Mouse (Mus musculus) embryonic facial prominence, embryonic 12.5 days (tissue): Measurements from ENCODE around the gene Gpr179. TPM values are rescaled to one million over a fixed set of nuclear protein-coding genes. Genes with fewer than 3 reads are reported as not detected.
A peak's percentile ranks its signal among the peaks of the same experiment; 100 is the strongest.

ENCODE experiments used
- ATAC-seq: fragments of 200-750 bp; cut with Nextera tagmentation; 2 replicates; pipeline ENCODE4 v1.8.0; 2017; ENCODE audit not compliant: insufficient number of reproducible peaks, insufficient read depth, low FRiP score, low TSS enrichment
- H3K27ac ChIP-seq: fragments of 300-500 bp; sonication (generic); 2 replicates; pipeline ENCODE4 v1.5.1; 2016; ENCODE audit warnings: mild to moderate bottlenecking
- H3K27me3 ChIP-seq: fragments of 300-500 bp; sonication (generic); 2 replicates; pipeline ENCODE4 v1.6.1; 2016; ENCODE audit warnings: mild to moderate bottlenecking, moderate library complexity
- H3K36me3 ChIP-seq: fragments of 300-500 bp; sonication (generic); 2 replicates; pipeline ENCODE4 v1.6.1; 2016; ENCODE audit warnings: mild to moderate bottlenecking
- H3K4me1 ChIP-seq: fragments of 300-500 bp; sonication (generic); 2 replicates; pipeline ENCODE4 v1.6.1; 2016
- H3K4me2 ChIP-seq: fragments of 300-500 bp; sonication (generic); replicated peaks from 2 replicates; pipeline ENCODE4 v1.6.1; 2016; ENCODE audit warnings: mild to moderate bottlenecking, moderate library complexity
- H3K4me3 ChIP-seq: fragments of 300-500 bp; sonication (generic); 2 replicates; pipeline ENCODE4 v1.5.1; 2016; ENCODE audit warnings: mild to moderate bottlenecking
- H3K9ac ChIP-seq: fragments of 300-500 bp; sonication (generic); 2 replicates; pipeline ENCODE4 v1.6.1; 2016; ENCODE audit warnings: mild to moderate bottlenecking, moderate library complexity
- H3K9me3 ChIP-seq: fragments of 300-500 bp; sonication (generic); 2 replicates; pipeline ENCODE4 v1.6.1; 2016; ENCODE audit warnings: mild to moderate bottlenecking, moderate library complexity
- WGBS: fragments of 180-500 bp; shearing (Covaris S2); methylation state at CpG from one replicate; pipeline ENCODE4 v1.1.7; 2016; 5-methylcytosine and 5-hydroxymethylcytosine counted together
- polyA plus RNA-seq: library from polyadenylated mRNA; unstranded; fragments of >200 nt; fragmentation: Nextera tagmentation; extraction: Ambion mirVana; gene quantifications from 2 replicates; pipeline ENCODE4 v1.2.1, GENCODE M21; 2016

The Gpr179 gene
- polyA plus RNA-seq, 1 experiment from 2014 or later = 0.15 TPM

GRCm38 (mm10) chr11:97352935-97353597 lies 1.2 kb upstream of the Gpr179 start:
- Histone ChIP-seq H3K9me3 (no peaks in the 10 kb centered on the region), H3K9ac (no peak overlapping the region), H3K36me3 (no peaks in the 10 kb centered on the region), H3K4me2 (no peak overlapping the region), H3K27me3 (no peaks in the 10 kb centered on the region; the same call in 1 of the 2 replicates), H3K27ac (no peak overlapping the region), H3K4me1 (peaks cover 7% of the 10 kb centered on the region), H3K4me3 (no peak overlapping the region)
- no peak for ATAC-seq
- 49% methylated on average over 4 of the region's 4 CpGs for WGBS

- WGBS = 17% methylated on average over 2 of the region's 2 CpGs
- ATAC-seq = peak; percentile 67; the same call in 1 of the 2 replicates
- H3K4me2 ChIP-seq = 0 out of 2 replicates have a peak overlapping the region, but pooled peaks have one; percentile 4
- H3K9ac ChIP-seq = no peak overlapping the region
- H3K9me3 ChIP-seq = no peaks in the 10 kb centered on the region
- no peaks in the 10 kb centered on the region for H3K36me3 ChIP-seq
- H3K27ac ChIP-seq = 0 out of 2 replicates have a peak overlapping the region, but pooled peaks have one; percentile 0
- no peak overlapping the region for H3K4me3 ChIP-seq
- peaks cover 3% of the 10 kb centered on the region; the same call in 1 of the 2 replicates for H3K27me3 ChIP-seq
- H3K4me1 ChIP-seq = peaks cover 7% of the 10 kb centered on the region
These were observed 1.8 kb downstream of the Gpr179 start for GRCm38 (mm10) chr11:97350035-97350434.

- no peak for ATAC-seq
- 83% methylated on average over 9 of the region's 9 CpGs for WGBS
- H3K4me2 ChIP-seq = no peak overlapping the region
- H3K4me1 ChIP-seq = peaks cover 16% of the 10 kb centered on the region
- H3K36me3 ChIP-seq = no peaks in the 10 kb centered on the region
- H3K27ac ChIP-seq = no peak overlapping the region
- H3K4me3 ChIP-seq = no peak overlapping the region
- H3K9ac ChIP-seq = no peak overlapping the region
- peaks cover 3% of the 10 kb centered on the region; the same call in 1 of the 2 replicates for H3K27me3 ChIP-seq
- no peaks in the 10 kb centered on the region for H3K9me3 ChIP-seq
These were observed 4.6 kb downstream of the Gpr179 start for GRCm38 (mm10) chr11:97347291-97347690.

GRCm38 (mm10) chr11:97346383-97346782 lies 5.5 kb downstream of the Gpr179 start:
- H3K36me3 ChIP-seq = no peaks in the 10 kb centered on the region
- H3K9me3 ChIP-seq = no peaks in the 10 kb centered on the region
- no peak overlapping the region for H3K27ac ChIP-seq
- H3K4me3 ChIP-seq = no peak overlapping the region
- H3K4me1 ChIP-seq = peaks cover 16% of the 10 kb centered on the region
- no peak overlapping the region for H3K9ac ChIP-seq
- H3K4me2 ChIP-seq = no peak overlapping the region
- no peak for ATAC-seq
- H3K27me3 ChIP-seq = peaks cover 3% of the 10 kb centered on the region; the same call in 1 of the 2 replicates
- 84% methylated on average over 9 of the region's 9 CpGs for WGBS

- WGBS = 71% methylated on average over 10 of the region's 10 CpGs
- no peak overlapping the region for H3K9ac ChIP-seq
- H3K4me3 ChIP-seq = no peak overlapping the region
- ATAC-seq = no peak
- no peak overlapping the region for H3K27ac ChIP-seq
- H3K27me3 ChIP-seq = peaks cover 3% of the 10 kb centered on the region; the same call in 1 of the 2 replicates
- H3K36me3 ChIP-seq = no peaks in the 10 kb centered on the region
- peaks cover 16% of the 10 kb centered on the region for H3K4me1 ChIP-seq
- no peaks in the 10 kb centered on the region for H3K9me3 ChIP-seq
- no peak overlapping the region for H3K4me2 ChIP-seq
These were observed 6.4 kb downstream of the Gpr179 start for GRCm38 (mm10) chr11:97345446-97345845.

GRCm38 (mm10) chr11:97343619-97344018 lies 8.3 kb downstream of the Gpr179 start:
- no peaks in the 10 kb centered on the region for H3K9me3 ChIP-seq
- peaks cover 14% of the 10 kb centered on the region; the same call in 1 of the 2 replicates for H3K4me1 ChIP-seq
- peaks cover 3% of the 10 kb centered on the region; the same call in 1 of the 2 replicates for H3K27me3 ChIP-seq
- no peaks in the 10 kb centered on the region for H3K36me3 ChIP-seq
- no peak for ATAC-seq
- H3K4me2 ChIP-seq = peak overlapping the region; percentile 24; the same call in 1 of the 2 replicates
- WGBS = 32% methylated on average over 17 of the region's 17 CpGs
- H3K9ac ChIP-seq = 0 out of 2 replicates have a peak overlapping the region, but pooled peaks have one; percentile 19
- H3K4me3 ChIP-seq = no peak overlapping the region
- H3K27ac ChIP-seq = no peak overlapping the region

GRCm38 (mm10) chr11:97343175-97343574 lies 8.7 kb downstream of the Gpr179 start:
- Histone ChIP-seq H3K9ac (0 out of 2 replicates have a peak overlapping the region, but pooled peaks have one; percentile 19), H3K4me3 (no peak overlapping the region), H3K4me2 (no peak overlapping the region), H3K27ac (no peak overlapping the region), H3K36me3 (no peaks in the 10 kb centered on the region), H3K27me3 (peaks cover 3% of the 10 kb centered on the region; the same call in 1 of the 2 replicates), H3K9me3 (no peaks in the 10 kb centered on the region), H3K4me1 (peaks cover 18% of the 10 kb centered on the region; the same call in 1 of the 2 replicates)
- ATAC-seq = no peak
- 40% methylated on average over 7 of the region's 8 CpGs for WGBS

- WGBS = 45% methylated on average over 17 of the region's 17 CpGs
- no peaks in the 10 kb centered on the region for H3K36me3 ChIP-seq
- H3K27me3 ChIP-seq = 0 out of 2 replicates have a peak, but pooled peaks cover 6% of the 10 kb centered on the region
- H3K9me3 ChIP-seq = no peaks in the 10 kb centered on the region
- 0 out of 2 replicates have a peak overlapping the region, but pooled peaks have one; percentile 9 for H3K4me2 ChIP-seq
- H3K4me1 ChIP-seq = peaks cover 27% of the 10 kb centered on the region
- no peak overlapping the region for H3K4me3 ChIP-seq
- no peak for ATAC-seq
- H3K27ac ChIP-seq = 0 out of 2 replicates have a peak overlapping the region, but pooled peaks have one; percentile 17
- no peak overlapping the region for H3K9ac ChIP-seq
These were observed 12.9 kb downstream of the Gpr179 start for GRCm38 (mm10) chr11:97338977-97339315.

GRCm38 (mm10) chr11:97338302-97338976 lies 13.4 kb downstream of the Gpr179 start:
- no peak overlapping the region for H3K4me3 ChIP-seq
- 46% methylated on average over 21 of the region's 21 CpGs for WGBS
- no peaks in the 10 kb centered on the region for H3K9me3 ChIP-seq
- H3K4me1 ChIP-seq = peaks cover 23% of the 10 kb centered on the region
- H3K9ac ChIP-seq = no peak overlapping the region
- H3K27ac ChIP-seq = 0 out of 2 replicates have a peak overlapping the region, but pooled peaks have one; percentile 17
- H3K36me3 ChIP-seq = no peaks in the 10 kb centered on the region
- H3K4me2 ChIP-seq = 0 out of 2 replicates have a peak overlapping the region, but pooled peaks have one; percentile 9
- ATAC-seq = no peak
- H3K27me3 ChIP-seq = 0 out of 2 replicates have a peak, but pooled peaks cover 6% of the 10 kb centered on the region

GRCm38 (mm10) chr11:97337363-97337762 lies 14.5 kb downstream of the Gpr179 start:
- Histone ChIP-seq H3K9me3 (no peaks in the 10 kb centered on the region), H3K4me3 (no peak overlapping the region), H3K9ac (no peak overlapping the region), H3K4me1 (peaks cover 19% of the 10 kb centered on the region), H3K4me2 (no peak overlapping the region), H3K27ac (no peak overlapping the region), H3K27me3 (0 out of 2 replicates have a peak, but pooled peaks cover 6% of the 10 kb centered on the region), H3K36me3 (no peaks in the 10 kb centered on the region)
- no peak for ATAC-seq
- WGBS = 86% methylated on average over 12 of the region's 12 CpGs

GRCm38 (mm10) chr11:97336751-97337345 lies 15.0 kb downstream of the Gpr179 start:
- no peak for ATAC-seq
- Histone ChIP-seq H3K9ac (no peak overlapping the region), H3K27ac (no peak overlapping the region), H3K9me3 (no peaks in the 10 kb centered on the region), H3K4me2 (no peak overlapping the region), H3K4me3 (no peak overlapping the region), H3K4me1 (peaks cover 19% of the 10 kb centered on the region), H3K36me3 (no peaks in the 10 kb centered on the region), H3K27me3 (0 out of 2 replicates have a peak, but pooled peaks cover 6% of the 10 kb centered on the region)
- WGBS = 65% methylated on average over 14 of the region's 14 CpGs
